Mouse (Mus musculus) CH12.LX (cell line): ENCODE results near the gene Prpf19. TPM values are rescaled to one million over a fixed set of nuclear protein-coding genes. Genes with fewer than 3 reads are reported as not detected.

Experiments
- DNase-seq: peaks from one replicate; pipeline ENCODE4 v3.0.0-alpha.2; 2013; ENCODE audit errors: extremely low read depth
- H3K27ac ChIP-seq: 2 replicates; pipeline ENCODE4 v1.5.1; 2012; ENCODE audit warnings: low read depth, mild to moderate bottlenecking, control low read depth, moderate library complexity; ENCODE audit not compliant: insufficient read depth
- H3K27me3 ChIP-seq: replicated peaks from 2 replicates; pipeline ENCODE3; 2012; ENCODE audit warnings: inconsistent platforms
- H3K36me3 ChIP-seq, 2 experiments: replicated peaks in 1 of 2; 2 replicates each; pipeline versions ENCODE3 to v1.6.1; 2012; ENCODE audit warnings: inconsistent platforms in 1 of 2, low read length in 1 of 2, mild to moderate bottlenecking in 1 of 2, mixed read lengths in 1 of 2, moderate library complexity in 1 of 2; ENCODE audit not compliant: control insufficient read depth in 1 of 2, insufficient read depth in 1 of 2
- H3K4me1 ChIP-seq, 2 experiments: 2 replicates each; pipeline ENCODE4 v1.6.1; 2012; ENCODE audit warnings: inconsistent platforms in 1 of 2, moderate library complexity in 1 of 2; ENCODE audit not compliant: insufficient read depth in 2 of 2, control insufficient read depth in 1 of 2
- H3K4me2 ChIP-seq: 2 replicates; pipeline ENCODE4 v1.6.1; 2012; ENCODE audit warnings: low read depth, mild to moderate bottlenecking, control low read depth; ENCODE audit not compliant: poor library complexity, insufficient read depth, severe bottlenecking
- H3K4me3 ChIP-seq, 3 experiments: fragments of 150-350 bp in 1 of 3; sonication (generic) in 1 of 3; replicated peaks in 1 of 3; 2 replicates each; pipeline versions ENCODE3 to v1.5.1; 2011 to 2012; ENCODE audit warnings: low read depth in 2 of 3, low read length in 2 of 3, mild to moderate bottlenecking in 2 of 3, moderate library complexity in 2 of 3, control low read depth in 1 of 3, improper control_type of control experiment in 1 of 3, inconsistent platforms in 1 of 3, mixed read lengths in 1 of 3; ENCODE audit not compliant: poor library complexity in 1 of 3
- H3K79me2 ChIP-seq: replicated peaks from 2 replicates; pipeline ENCODE4 v1.6.1; 2012; ENCODE audit warnings: mild to moderate bottlenecking, moderate library complexity; ENCODE audit not compliant: control insufficient read depth, poor library complexity, insufficient read depth, severe bottlenecking; ENCODE audit errors: extremely low read depth
- H3K9ac ChIP-seq: 2 replicates; pipeline ENCODE4 v1.6.1; 2012; ENCODE audit warnings: low read depth, mild to moderate bottlenecking, control low read depth, moderate library complexity; ENCODE audit not compliant: insufficient read depth
- H3K9me3 ChIP-seq: replicated peaks from 2 replicates; pipeline ENCODE3; 2012; ENCODE audit warnings: low read length, inconsistent platforms, mixed read lengths
- BHLHE40 ChIP-seq: IDR thresholded peaks from 2 replicates; pipeline ENCODE4 v1.6.1; 2011; ENCODE audit warnings: mild to moderate bottlenecking, low read depth, low read length, improper control_type of control experiment
- CHD2 ChIP-seq: IDR thresholded peaks from 2 replicates; pipeline ENCODE4 v1.6.1; 2011; ENCODE audit warnings: low read length, improper control_type of control experiment
- CTCF ChIP-seq, 2 experiments: IDR thresholded peaks in 1 of 2; conservative IDR thresholded peaks in 1 of 2; 2 replicates each; pipeline ENCODE4 v1.5.1; 2011 to 2012; ENCODE audit warnings: low read depth in 2 of 2, low read length in 2 of 2, improper control_type of control experiment in 1 of 2, inconsistent platforms in 1 of 2, mild to moderate bottlenecking in 1 of 2, moderate library complexity in 1 of 2
- GABPA ChIP-seq: IDR thresholded peaks from 2 replicates; pipeline ENCODE4 v1.6.1; 2012; ENCODE audit warnings: low read depth, low read length, improper control_type of control experiment, inconsistent platforms; ENCODE audit not compliant: insufficient replicate concordance
- IRF4 ChIP-seq: IDR thresholded peaks from 2 replicates; pipeline ENCODE4 v1.6.1; 2014; ENCODE audit warnings: low read depth, mild to moderate bottlenecking, inconsistent platforms, low read length, improper control_type of control experiment
- JUN ChIP-seq: IDR thresholded peaks from 2 replicates; pipeline ENCODE4 v1.6.1; 2011; ENCODE audit warnings: low read depth, mild to moderate bottlenecking, low read length, improper control_type of control experiment, moderate library complexity; ENCODE audit not compliant: insufficient read depth
- MAFK ChIP-seq: IDR thresholded peaks from 2 replicates; pipeline ENCODE4 v1.6.1; 2011; ENCODE audit warnings: low read length, improper control_type of control experiment; ENCODE audit not compliant: insufficient replicate concordance
- MAX ChIP-seq: IDR thresholded peaks from 2 replicates; pipeline ENCODE4 v1.6.1; 2011; ENCODE audit warnings: low read length, improper control_type of control experiment
- MAZ ChIP-seq: IDR thresholded peaks from 2 replicates; pipeline ENCODE4 v1.6.1; 2012; ENCODE audit warnings: low read depth, mild to moderate bottlenecking, inconsistent platforms, low read length, improper control_type of control experiment, moderate library complexity
- MEF2A ChIP-seq: IDR thresholded peaks from 2 replicates; pipeline ENCODE4 v1.6.1; 2014; ENCODE audit warnings: low read depth, mild to moderate bottlenecking, inconsistent platforms, low read length, improper control_type of control experiment, borderline replicate concordance
- MXI1 ChIP-seq: IDR thresholded peaks from 2 replicates; pipeline ENCODE4 v1.6.1; 2011; ENCODE audit warnings: mild to moderate bottlenecking, low read depth, low read length, improper control_type of control experiment
- MYC ChIP-seq: IDR thresholded peaks from 2 replicates; pipeline ENCODE4 v1.6.1; 2011; ENCODE audit warnings: low read depth, mild to moderate bottlenecking, improper control_type of control experiment, low read length
- NELFE ChIP-seq: IDR thresholded peaks from 2 replicates; pipeline ENCODE4 v1.6.1; 2011; ENCODE audit warnings: low read depth, low read length, improper control_type of control experiment
- NRF1 ChIP-seq: IDR thresholded peaks from 2 replicates; pipeline ENCODE4 v1.6.1; 2014; ENCODE audit warnings: low read depth, mild to moderate bottlenecking, inconsistent platforms, low read length, improper control_type of control experiment, moderate library complexity
- PAX5 ChIP-seq: IDR thresholded peaks from 2 replicates; pipeline ENCODE4 v1.6.1; 2012; ENCODE audit warnings: low read length, inconsistent platforms, mixed read lengths
- POLR2A ChIP-seq: IDR thresholded peaks from 2 replicates; pipeline ENCODE4 v1.6.1; 2011; ENCODE audit warnings: low read depth, mild to moderate bottlenecking, improper control_type of control experiment, low read length
- POLR2AphosphoS2 ChIP-seq: IDR thresholded peaks from 2 replicates; pipeline ENCODE4 v1.6.1; 2011; ENCODE audit warnings: low read depth, low read length, improper control_type of control experiment
- RAD21 ChIP-seq: IDR thresholded peaks from 2 replicates; pipeline ENCODE4 v1.6.1; 2011; ENCODE audit warnings: low read depth, mild to moderate bottlenecking, low read length, improper control_type of control experiment, moderate library complexity
- RCOR1 ChIP-seq: conservative IDR thresholded peaks from 2 replicates; pipeline ENCODE4 v1.6.1; 2012; ENCODE audit warnings: low read depth, mild to moderate bottlenecking, inconsistent platforms, low read length, improper control_type of control experiment
- TBP ChIP-seq: conservative IDR thresholded peaks from 2 replicates; pipeline ENCODE4 v1.6.1; 2011; ENCODE audit warnings: low read depth, low read length, improper control_type of control experiment
- UBTF ChIP-seq: IDR thresholded peaks from 2 replicates; pipeline ENCODE4 v1.6.1; 2012; ENCODE audit warnings: low read depth, mild to moderate bottlenecking, inconsistent platforms, low read length, improper control_type of control experiment, moderate library complexity
- USF1 ChIP-seq: IDR thresholded peaks from 2 replicates; pipeline ENCODE4 v1.6.1; 2014; ENCODE audit warnings: low read depth, mild to moderate bottlenecking, inconsistent platforms, low read length, improper control_type of control experiment
- USF2 ChIP-seq: conservative IDR thresholded peaks from 2 replicates; pipeline ENCODE4 v1.6.1; 2011; ENCODE audit warnings: low read depth, low read length, improper control_type of control experiment
- ZC3H11A ChIP-seq: IDR thresholded peaks from 2 replicates; pipeline ENCODE4 v1.6.1; 2012; ENCODE audit warnings: low read depth, mild to moderate bottlenecking, inconsistent platforms, low read length, improper control_type of control experiment
- ZMIZ1 ChIP-seq: IDR thresholded peaks from 2 replicates; pipeline ENCODE4 v1.6.1; 2012; ENCODE audit warnings: low read depth, mild to moderate bottlenecking, inconsistent platforms, low read length, improper control_type of control experiment
- dilution Hi-C: fragments of 300-500 bp; cut with MboI; formaldehyde crosslinking; loops from 2 replicates; pipeline ENCODE4 v1.14.3; 2020; ENCODE audit warnings: low sequenced_read_pairs; ENCODE audit not compliant: extremely low pct_unique_long_range_greater_than_20kb, extremely low pct_ligation_motif_present
- in situ Hi-C: fragments of 300-500 bp; cut with MboI; formaldehyde crosslinking; loops from 3 replicates; pipeline ENCODE4 v1.14.3; 2019; ENCODE audit warnings: low sequenced_read_pairs, low pct_ligation_motif_present, low pct_unique_long_range_greater_than_20kb, mixed read lengths
- polyA plus RNA-seq: library from polyadenylated mRNA; unstranded; fragments of >175 nt; gene quantifications from 2 replicates; pipeline ENCODE4 v1.2.1, GENCODE M21; 2012; ENCODE audit warnings: low read depth; ENCODE audit not compliant: insufficient read length
- total RNA-seq, 2 experiments: library from RNA; depleted of rRNA; stranded (reverse); fragments of 300-350 nt in 1 of 2; fragments of >200 nt in 1 of 2; gene quantifications; 2 replicates each; pipeline ENCODE4 v1.2.3; 2012 to 2014

Prpf19 gene
- total and polyA plus RNA-seq, 3 experiments, result 115 to 357 (median 355) TPM

- H3K4me1 ChIP-seq, result peaks cover 6 to 18% of the 10 kb centered on the region in 2 experiments; a peak in 3 of 4 replicates
- H3K36me3 ChIP-seq, result peaks cover 53 to 58% of the 10 kb centered on the region in 2 experiments
- no peak overlapping the region for H3K4me3 ChIP-seq
- no peak overlapping the region for H3K9ac ChIP-seq
- in situ Hi-C loops, result no loop called here
- dilution Hi-C loops, result no loop called here
- peaks cover 5% of the 10 kb centered on the region for H3K9me3 ChIP-seq
- no peaks in the 10 kb centered on the region for H3K27me3 ChIP-seq
- H3K27ac ChIP-seq, result no peak overlapping the region
- H3K79me2 ChIP-seq, result peaks cover 39% of the 10 kb centered on the region
- TF ChIP-seq UBTF, result no peak
- TF ChIP-seq NELFE, result no peak
- TF ChIP-seq PAX5, result no peak
- TF ChIP-seq MAX, result no peak
- TF ChIP-seq CTCF (conservative IDR thresholded peaks at IDR 0.05 in 1 of 2, IDR thresholded peaks at IDR 0.05 in 1 of 2; ENCODE audit: low read depth in 2 of 2, low read length in 2 of 2), result no peak
- no peak for TF ChIP-seq MEF2A
- TF ChIP-seq NRF1, result no peak
- TF ChIP-seq MAZ, result no peak
- no peak for TF ChIP-seq ZC3H11A
- no peak for DNase-seq
- no peak overlapping the region for H3K4me2 ChIP-seq
These were observed 2.5 kb downstream of the Prpf19 start for GRCm38 (mm10) chr19:10897491-10897890.

GRCm38 (mm10) chr19:10900315-10900714 is 5.3 kb downstream of the Prpf19 start:
- no peak overlapping the region for H3K4me2 ChIP-seq
- no peak for DNase-seq
- in situ Hi-C loops, result no loop called here
- H3K4me1 ChIP-seq, result peaks cover 6 to 14% of the 10 kb centered on the region in 2 experiments; a peak in 3 of 4 replicates
- no peak overlapping the region for H3K9ac ChIP-seq
- H3K36me3 ChIP-seq, result peaks cover 81 to 86% of the 10 kb centered on the region in 2 experiments
- H3K79me2 ChIP-seq, result peaks cover 38% of the 10 kb centered on the region
- no peak for TF ChIP-seq MYC
- TF ChIP-seq TBP, result no peak
- no peak for TF ChIP-seq BHLHE40
- no peak for TF ChIP-seq USF2
- TF ChIP-seq MEF2A, result no peak
- TF ChIP-seq GABPA, result no peak
- TF ChIP-seq NELFE, result no peak
- no peak for TF ChIP-seq ZC3H11A
- TF ChIP-seq USF1, result no peak
- TF ChIP-seq RCOR1, result no peak
- no peak for TF ChIP-seq CHD2
- TF ChIP-seq POLR2A, result no peak
- TF ChIP-seq POLR2AphosphoS2, result no peak
- no peak for TF ChIP-seq IRF4
- no peak for TF ChIP-seq MXI1
- no peak for TF ChIP-seq MAFK
- no peak for TF ChIP-seq ZMIZ1
- TF ChIP-seq JUN, result no peak
- TF ChIP-seq MAX, result no peak
- TF ChIP-seq RAD21, result no peak
- no peaks in the 10 kb centered on the region for H3K27me3 ChIP-seq
- no peak overlapping the region for H3K27ac ChIP-seq
- dilution Hi-C loops, result no loop called here
- H3K9me3 ChIP-seq, result no peaks in the 10 kb centered on the region
- H3K4me3 ChIP-seq, result no peak overlapping the region
